Mouse (Mus musculus): Measurements from ENCODE around the gene Nbeal2. TPM values are rescaled to one million over a fixed set of nuclear protein-coding genes. Genes with fewer than 3 reads are reported as not detected.
A peak's percentile ranks its signal among the peaks of the same experiment; 100 is the strongest.

The Nbeal2 gene
- polyA plus RNA-seq, 1 experiment, result 301 TPM

DNA sequence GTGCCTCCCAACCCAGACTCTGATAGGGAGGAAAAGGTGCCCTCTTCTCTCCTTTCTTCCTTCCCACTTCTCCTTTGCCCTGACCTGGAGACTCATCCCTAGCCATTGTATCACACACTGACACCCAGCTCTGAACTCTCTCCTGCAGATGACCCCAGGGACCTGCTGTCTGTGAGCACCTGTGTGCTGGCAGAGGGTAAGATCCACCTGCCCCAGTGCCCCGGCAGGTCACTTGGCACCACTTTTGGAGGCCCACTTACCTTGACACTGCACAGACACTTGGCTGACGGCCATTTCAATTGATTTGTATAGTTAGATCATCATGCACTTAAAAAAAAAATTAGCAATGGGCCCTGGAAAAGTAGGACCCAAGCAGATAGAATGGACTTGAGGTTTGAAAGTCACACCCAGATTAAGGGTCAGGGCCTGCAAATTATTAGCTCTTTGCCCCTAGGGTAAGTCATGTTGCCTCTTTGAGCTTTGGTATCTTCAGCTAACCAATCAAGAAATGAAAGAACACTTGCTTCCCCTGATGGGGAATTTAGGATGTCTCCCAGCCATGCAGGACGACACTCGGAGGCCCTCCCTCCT is 41.3 kb upstream of the Nbeal2 start:
- Histone ChIP-seq H3K27ac (ENCODE audit: control insufficient read depth, insufficient read depth, low read length) (no peak overlapping the region), H3K27me3 (ENCODE audit: control insufficient read depth, insufficient read depth, low read length) (no peaks in the 10 kb centered on the region), H3K36me3 (ENCODE audit: control insufficient read depth, insufficient read depth, low read length) (peaks cover 14% of the 10 kb centered on the region), H3K4me3 (ENCODE audit: control insufficient read depth, insufficient read depth, low read length) (no peak overlapping the region), H3K4me1 (replicated peaks; ENCODE audit: control insufficient read depth, insufficient read depth, low read length) (no peaks in the 10 kb centered on the region)
- no peak for DNase-seq
- no peak for TF ChIP-seq POLR2A (IDR thresholded peaks at IDR 0.05; ENCODE audit: control insufficient read depth, extremely low read depth, insufficient read depth, low read length, poor library complexity)
- no peak for TF ChIP-seq CTCF (IDR thresholded peaks at IDR 0.05; ENCODE audit: borderline replicate concordance, control insufficient read depth, extremely low read depth, insufficient read depth, low read length, poor library complexity)
- WGBS, result 96% methylated on average over 4 of the region's 4 CpGs

DNA sequence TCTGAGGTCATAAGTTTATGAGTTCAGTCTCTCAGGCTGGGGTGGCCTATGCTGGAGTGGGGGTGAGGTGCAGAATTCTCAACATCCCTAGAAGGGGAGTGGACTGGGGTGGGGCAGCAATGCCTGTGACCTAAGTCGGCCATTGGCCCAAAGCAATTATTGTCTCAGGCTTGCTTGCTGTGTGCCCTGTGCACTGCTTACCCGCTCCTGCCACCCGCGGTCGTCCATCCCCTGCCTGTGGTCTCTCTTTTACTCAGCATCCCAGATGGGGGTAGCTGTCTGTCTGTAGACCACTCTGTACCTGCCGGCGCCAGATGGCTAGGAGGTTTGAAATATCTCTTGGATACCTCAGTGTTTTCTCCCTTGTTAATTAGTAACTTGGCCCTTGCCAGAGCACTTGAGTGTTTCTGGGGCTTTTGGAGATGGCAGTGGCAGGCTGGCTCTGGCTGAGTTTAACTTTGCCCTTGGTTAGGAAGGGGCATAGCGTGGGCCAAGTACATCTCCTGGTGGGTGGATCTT is 35.4 kb upstream of the Nbeal2 start:
- WGBS, result 97% methylated on average over 8 of the region's 8 CpGs
- H3K27ac ChIP-seq (ENCODE audit: control insufficient read depth, insufficient read depth, low read length), result no peak overlapping the region
- H3K4me1 ChIP-seq (replicated peaks; ENCODE audit: control insufficient read depth, insufficient read depth, low read length), result peaks cover 21% of the 10 kb centered on the region
- peaks cover 6% of the 10 kb centered on the region; the same call in 1 of the 2 replicates for H3K36me3 ChIP-seq (ENCODE audit: control insufficient read depth, insufficient read depth, low read length)
- DNase-seq, result no peak
- TF ChIP-seq POLR2A (IDR thresholded peaks at IDR 0.05; ENCODE audit: control insufficient read depth, extremely low read depth, insufficient read depth, low read length, poor library complexity) (no peak), CTCF (IDR thresholded peaks at IDR 0.05; ENCODE audit: borderline replicate concordance, control insufficient read depth, extremely low read depth, insufficient read depth, low read length, poor library complexity) (no peak)
- no peak overlapping the region for H3K4me3 ChIP-seq (ENCODE audit: control insufficient read depth, insufficient read depth, low read length)
- H3K27me3 ChIP-seq (ENCODE audit: control insufficient read depth, insufficient read depth, low read length), result no peaks in the 10 kb centered on the region

DNA sequence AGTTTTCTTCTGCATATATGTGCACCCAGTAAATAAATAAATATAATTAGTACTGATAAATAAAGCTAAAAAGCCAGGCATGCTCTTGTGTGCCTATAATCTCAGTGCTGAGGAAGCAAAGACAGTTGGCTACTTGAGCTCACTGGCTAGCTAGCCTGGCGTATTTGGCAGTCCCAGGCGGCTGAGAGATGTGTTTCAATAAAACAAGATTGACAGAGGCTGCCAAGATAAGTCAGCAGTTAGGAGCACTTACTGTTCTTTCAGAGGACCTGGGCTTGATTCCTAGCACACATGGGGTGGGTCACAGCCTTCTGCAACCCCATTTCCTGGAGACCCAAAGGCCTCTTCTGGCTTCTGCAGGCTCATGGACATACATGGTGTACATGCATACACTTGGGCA is 33.9 kb upstream of the Nbeal2 start:
- Histone ChIP-seq H3K4me3 (ENCODE audit: control insufficient read depth, insufficient read depth, low read length) (no peak overlapping the region), H3K27me3 (ENCODE audit: control insufficient read depth, insufficient read depth, low read length) (no peaks in the 10 kb centered on the region), H3K27ac (ENCODE audit: control insufficient read depth, insufficient read depth, low read length) (no peak overlapping the region; the same call in 1 of the 2 replicates), H3K36me3 (ENCODE audit: control insufficient read depth, insufficient read depth, low read length) (no peaks in the 10 kb centered on the region), H3K4me1 (replicated peaks; ENCODE audit: control insufficient read depth, insufficient read depth, low read length) (peaks cover 35% of the 10 kb centered on the region)
- WGBS, result 97% methylated on average over 2 of the region's 2 CpGs
- TF ChIP-seq POLR2A (IDR thresholded peaks at IDR 0.05; ENCODE audit: control insufficient read depth, extremely low read depth, insufficient read depth, low read length, poor library complexity) (no peak), CTCF (IDR thresholded peaks at IDR 0.05; ENCODE audit: borderline replicate concordance, control insufficient read depth, extremely low read depth, insufficient read depth, low read length, poor library complexity) (no peak)
- no peak for DNase-seq

DNA sequence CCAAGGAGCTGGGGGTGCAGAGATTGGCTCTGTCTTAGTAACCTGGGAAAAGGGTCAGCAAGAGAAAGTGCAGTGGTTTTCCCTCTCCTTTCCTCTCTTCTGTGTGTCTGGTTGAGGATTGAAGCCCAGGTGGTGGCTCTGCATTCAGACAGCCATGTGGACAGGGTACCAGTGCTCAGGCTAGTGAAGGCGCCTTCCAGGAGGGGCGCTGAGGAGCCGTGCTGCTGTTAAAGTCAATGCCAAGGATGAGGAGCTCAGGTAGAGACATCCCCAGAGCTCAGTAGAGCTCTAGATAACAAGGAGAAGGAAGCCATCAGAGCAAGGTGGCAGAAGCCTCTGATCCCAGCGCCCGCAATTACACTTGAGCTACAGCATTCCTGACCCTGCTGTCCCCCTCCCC is 33.1 kb upstream of the Nbeal2 start:
- Histone ChIP-seq H3K27ac (ENCODE audit: control insufficient read depth, insufficient read depth, low read length) (no peak overlapping the region), H3K4me3 (ENCODE audit: control insufficient read depth, insufficient read depth, low read length) (no peak overlapping the region), H3K4me1 (replicated peaks; ENCODE audit: control insufficient read depth, insufficient read depth, low read length) (peaks cover 35% of the 10 kb centered on the region), H3K36me3 (ENCODE audit: control insufficient read depth, insufficient read depth, low read length) (no peaks in the 10 kb centered on the region), H3K27me3 (ENCODE audit: control insufficient read depth, insufficient read depth, low read length) (no peaks in the 10 kb centered on the region)
- no peak for DNase-seq
- TF ChIP-seq CTCF (IDR thresholded peaks at IDR 0.05; ENCODE audit: borderline replicate concordance, control insufficient read depth, extremely low read depth, insufficient read depth, low read length, poor library complexity) (no peak), POLR2A (IDR thresholded peaks at IDR 0.05; ENCODE audit: control insufficient read depth, extremely low read depth, insufficient read depth, low read length, poor library complexity) (no peak)
- 93% methylated on average over 5 of the region's 5 CpGs for WGBS

DNA sequence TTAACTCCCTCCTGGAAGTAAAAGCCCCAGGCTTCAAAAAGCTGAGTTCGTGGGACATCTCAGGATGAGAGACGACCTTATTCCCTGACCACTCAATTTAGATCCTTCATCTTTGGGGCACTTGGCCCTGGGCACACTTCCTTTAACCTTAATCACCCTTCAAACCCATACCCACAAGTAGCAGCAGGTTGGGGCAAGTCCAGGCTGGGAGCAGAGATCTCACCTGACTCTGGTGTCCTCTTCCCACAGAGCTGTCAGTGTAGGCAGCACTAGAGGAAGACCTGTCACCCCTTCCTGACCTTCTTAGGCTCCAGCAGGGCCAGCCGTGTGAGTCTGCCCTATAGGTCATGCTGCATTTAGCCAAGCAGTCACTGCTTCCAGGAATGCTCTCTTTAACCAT is 32.5 kb upstream of the Nbeal2 start:
- 92% methylated on average over 3 of the region's 3 CpGs for WGBS
- H3K4me1 ChIP-seq (replicated peaks; ENCODE audit: control insufficient read depth, insufficient read depth, low read length), result peaks cover 37% of the 10 kb centered on the region

DNA sequence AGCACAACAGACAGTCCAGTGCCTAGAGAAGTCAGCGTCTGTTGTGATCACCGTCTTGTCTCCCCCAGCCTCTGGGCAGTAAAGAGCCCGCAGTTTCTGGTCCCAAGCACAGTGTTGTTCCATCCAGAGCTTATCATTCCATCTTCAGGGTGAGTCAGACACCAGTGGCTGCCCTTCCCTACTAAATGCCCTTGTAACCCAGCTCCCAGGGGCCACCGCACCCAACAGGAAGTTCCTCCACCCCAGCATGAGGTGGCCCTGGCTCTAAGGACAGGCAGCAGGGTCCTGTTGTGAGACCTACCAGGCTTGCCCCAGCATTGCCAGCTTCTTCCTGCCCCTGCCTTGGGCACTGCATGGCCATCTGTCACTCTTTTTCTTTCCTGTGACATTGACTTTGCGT is 31.6 kb upstream of the Nbeal2 start:
- TF ChIP-seq POLR2A (IDR thresholded peaks at IDR 0.05; ENCODE audit: control insufficient read depth, extremely low read depth, insufficient read depth, low read length, poor library complexity), result no peak
- no peak for TF ChIP-seq CTCF (IDR thresholded peaks at IDR 0.05; ENCODE audit: borderline replicate concordance, control insufficient read depth, extremely low read depth, insufficient read depth, low read length, poor library complexity)
- Histone ChIP-seq H3K36me3 (ENCODE audit: control insufficient read depth, insufficient read depth, low read length) (no peaks in the 10 kb centered on the region), H3K4me3 (ENCODE audit: control insufficient read depth, insufficient read depth, low read length) (no peak overlapping the region), H3K27me3 (ENCODE audit: control insufficient read depth, insufficient read depth, low read length) (no peaks in the 10 kb centered on the region), H3K27ac (ENCODE audit: control insufficient read depth, insufficient read depth, low read length) (peak overlapping the region; percentile 27; the same call in 1 of the 2 replicates), H3K4me1 (replicated peaks; ENCODE audit: control insufficient read depth, insufficient read depth, low read length) (peaks cover 37% of the 10 kb centered on the region)
- no peak for DNase-seq
- WGBS, result 41% methylated on average over 5 of the region's 5 CpGs

More for the DNA sequence above, 32.5 kb upstream of the Nbeal2 start:
- TF ChIP-seq CTCF (IDR thresholded peaks at IDR 0.05; ENCODE audit: borderline replicate concordance, control insufficient read depth, extremely low read depth, insufficient read depth, low read length, poor library complexity) (no peak), POLR2A (IDR thresholded peaks at IDR 0.05; ENCODE audit: control insufficient read depth, extremely low read depth, insufficient read depth, low read length, poor library complexity) (no peak)
- H3K27me3 ChIP-seq (ENCODE audit: control insufficient read depth, insufficient read depth, low read length), result no peaks in the 10 kb centered on the region
- H3K36me3 ChIP-seq (ENCODE audit: control insufficient read depth, insufficient read depth, low read length), result no peaks in the 10 kb centered on the region
- no peak overlapping the region for H3K27ac ChIP-seq (ENCODE audit: control insufficient read depth, insufficient read depth, low read length)
- H3K4me3 ChIP-seq (ENCODE audit: control insufficient read depth, insufficient read depth, low read length), result no peak overlapping the region
- no peak for DNase-seq
